Mouse (Mus musculus): ENCODE data around the gene Trim41.

DNA sequence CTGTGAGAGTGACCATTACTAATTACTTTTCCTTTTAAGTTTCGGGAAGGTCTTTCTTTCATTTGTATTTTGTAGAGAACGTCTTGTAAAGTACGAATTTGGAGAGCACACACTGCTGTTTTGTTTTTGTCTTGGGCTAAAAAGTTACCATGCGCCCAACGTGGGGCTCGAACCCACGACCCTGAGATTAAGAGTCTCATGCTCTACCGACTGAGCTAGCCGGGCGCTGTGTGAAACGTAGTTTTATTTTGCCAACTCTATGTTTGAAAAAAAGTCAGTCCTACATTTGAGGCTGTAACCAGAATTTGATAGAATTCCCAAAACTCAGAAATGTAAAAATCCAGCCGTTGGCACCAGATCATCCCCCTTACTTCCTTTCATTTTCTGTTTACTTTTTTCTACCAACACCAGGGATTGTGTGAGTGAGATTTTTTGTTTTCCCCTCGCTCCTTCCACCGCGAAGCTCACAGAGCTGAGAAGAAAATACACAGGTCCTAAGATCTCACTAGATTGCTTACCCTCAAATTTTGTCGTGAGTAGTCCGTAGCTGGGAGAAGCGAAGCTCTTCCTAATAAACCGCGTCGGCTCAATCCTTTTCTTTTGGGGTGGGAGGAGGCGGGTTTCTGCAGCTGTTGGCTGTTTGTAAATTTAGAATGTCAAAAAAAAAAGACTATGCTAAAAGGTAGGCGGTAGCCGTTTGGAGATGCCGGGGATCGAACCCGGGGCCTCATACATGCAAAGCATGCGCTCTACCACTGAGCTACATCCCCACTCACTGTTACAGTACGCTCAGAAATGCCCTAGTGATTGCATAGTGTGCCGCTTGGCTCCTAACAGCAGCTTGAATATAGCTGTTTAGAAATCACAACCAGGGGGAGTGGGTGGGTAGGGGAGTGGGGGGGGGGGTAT, 16.8 kb upstream of the Trim41 start:
- TF ChIP-seq CTCF (IDR thresholded peaks at IDR 0.05; ENCODE audit: low read depth, low read length), result no peak
- no peak for TF ChIP-seq POLR2A (IDR thresholded peaks at IDR 0.05; ENCODE audit: insufficient read depth, low read length)

All from ES-Bruce4 (cell line).